Mouse (Mus musculus): Measurements from ENCODE around the gene Dbndd2. TPM values are rescaled to one million over a fixed set of nuclear protein-coding genes. Genes with fewer than 3 reads are reported as not detected.
A peak's percentile ranks its signal among the peaks of the same experiment; 100 is the strongest.

The Dbndd2 gene
- polyA plus RNA-seq, 1 experiment from 2014 or later: 3.8 TPM

- Histone ChIP-seq H3K4me1 (replicated peaks; ENCODE audit: control insufficient read depth, insufficient read depth, low read length) (no peaks in the 10 kb centered on the region), H3K36me3 (ENCODE audit: control insufficient read depth, insufficient read depth, low read length) (no peaks in the 10 kb centered on the region), H3K9ac (ENCODE audit: low read depth, low read length) (no peak overlapping the region), H3K27ac (ENCODE audit: low read depth, low read length) (no peak overlapping the region), H3K4me2 (replicated peaks; ENCODE audit: low read depth, low read length) (no peak overlapping the region), H3K27me3 (ENCODE audit: control insufficient read depth, insufficient read depth, low read length) (no peaks in the 10 kb centered on the region), H3K4me3 (ENCODE audit: low read depth, low read length) (no peak overlapping the region), H3K9me3 (ENCODE audit: control insufficient read depth, low read length) (no peaks in the 10 kb centered on the region)
- WGBS: 86% methylated on average over 10 of the region's 10 CpGs
- no peak for ATAC-seq (ENCODE audit: low FRiP score)
- no peak for DNase-seq (ENCODE audit: low spot score)
Measured at GRCm38 (mm10) chr2:164523301-164523773, 37.4 kb downstream of the Dbndd2 start.

- no peaks in the 10 kb centered on the region for H3K4me1 ChIP-seq (replicated peaks; ENCODE audit: control insufficient read depth, insufficient read depth, low read length)
- H3K27ac ChIP-seq (ENCODE audit: low read depth, low read length): no peak overlapping the region
- no peaks in the 10 kb centered on the region for H3K27me3 ChIP-seq (ENCODE audit: control insufficient read depth, insufficient read depth, low read length)
- no peaks in the 10 kb centered on the region for H3K36me3 ChIP-seq (ENCODE audit: control insufficient read depth, insufficient read depth, low read length)
- ATAC-seq (ENCODE audit: low FRiP score) (no peak), DNase-seq (ENCODE audit: low spot score) (no peak)
- no peak overlapping the region for H3K4me3 ChIP-seq (ENCODE audit: low read depth, low read length)
- H3K9ac ChIP-seq (ENCODE audit: low read depth, low read length): no peak overlapping the region
- no peak overlapping the region for H3K4me2 ChIP-seq (replicated peaks; ENCODE audit: low read depth, low read length)
- no peaks in the 10 kb centered on the region for H3K9me3 ChIP-seq (ENCODE audit: control insufficient read depth, low read length)
- WGBS: 70% methylated on average over 5 of the region's 5 CpGs
Measured at GRCm38 (mm10) chr2:164528557-164528956, 42.7 kb downstream of the Dbndd2 start.

- ATAC-seq (ENCODE audit: low FRiP score): no peak
Measured at GRCm38 (mm10) chr2:164531169-164531568, 45.3 kb downstream of the Dbndd2 start.

GRCm38 (mm10) chr2:164534315-164534714 lies 48.4 kb downstream of the Dbndd2 start:
- Histone ChIP-seq H3K4me2 (replicated peaks; ENCODE audit: low read depth, low read length) (no peak overlapping the region), H3K4me1 (replicated peaks; ENCODE audit: control insufficient read depth, insufficient read depth, low read length) (no peaks in the 10 kb centered on the region), H3K9me3 (ENCODE audit: control insufficient read depth, low read length) (no peaks in the 10 kb centered on the region), H3K36me3 (ENCODE audit: control insufficient read depth, insufficient read depth, low read length) (no peaks in the 10 kb centered on the region), H3K27me3 (ENCODE audit: control insufficient read depth, insufficient read depth, low read length) (no peaks in the 10 kb centered on the region), H3K9ac (ENCODE audit: low read depth, low read length) (no peak overlapping the region), H3K4me3 (ENCODE audit: low read depth, low read length) (no peak overlapping the region), H3K27ac (ENCODE audit: low read depth, low read length) (no peak overlapping the region)
- WGBS: 82% methylated on average over 10 of the region's 10 CpGs
- ATAC-seq (ENCODE audit: low FRiP score) (no peak), DNase-seq (ENCODE audit: low spot score) (no peak)

More at GRCm38 (mm10) chr2:164531169-164531568, 45.3 kb downstream of the Dbndd2 start:
- Histone ChIP-seq H3K36me3 (ENCODE audit: control insufficient read depth, insufficient read depth, low read length) (no peaks in the 10 kb centered on the region), H3K27ac (ENCODE audit: low read depth, low read length) (no peak overlapping the region), H3K27me3 (ENCODE audit: control insufficient read depth, insufficient read depth, low read length) (no peaks in the 10 kb centered on the region), H3K4me2 (replicated peaks; ENCODE audit: low read depth, low read length) (no peak overlapping the region), H3K4me1 (replicated peaks; ENCODE audit: control insufficient read depth, insufficient read depth, low read length) (no peaks in the 10 kb centered on the region), H3K9ac (ENCODE audit: low read depth, low read length) (no peak overlapping the region), H3K4me3 (ENCODE audit: low read depth, low read length) (no peak overlapping the region), H3K9me3 (ENCODE audit: control insufficient read depth, low read length) (no peaks in the 10 kb centered on the region)
- WGBS: 11% methylated on average over 3 of the region's 3 CpGs
- DNase-seq (ENCODE audit: low spot score): peak; percentile 82

- no peaks in the 10 kb centered on the region for H3K36me3 ChIP-seq (ENCODE audit: control insufficient read depth, insufficient read depth, low read length)
- WGBS: 85% methylated on average over 4 of the region's 4 CpGs
- ATAC-seq (ENCODE audit: low FRiP score): no peak
- no peak for DNase-seq (ENCODE audit: low spot score)
- no peaks in the 10 kb centered on the region for H3K4me1 ChIP-seq (replicated peaks; ENCODE audit: control insufficient read depth, insufficient read depth, low read length)
- H3K4me2 ChIP-seq (replicated peaks; ENCODE audit: low read depth, low read length): no peak overlapping the region
- H3K27ac ChIP-seq (ENCODE audit: low read depth, low read length): no peak overlapping the region
- no peak overlapping the region for H3K4me3 ChIP-seq (ENCODE audit: low read depth, low read length)
- no peak overlapping the region for H3K9ac ChIP-seq (ENCODE audit: low read depth, low read length)
- no peaks in the 10 kb centered on the region for H3K27me3 ChIP-seq (ENCODE audit: control insufficient read depth, insufficient read depth, low read length)
- H3K9me3 ChIP-seq (ENCODE audit: control insufficient read depth, low read length): no peaks in the 10 kb centered on the region
Measured at GRCm38 (mm10) chr2:164537003-164537402, 51.1 kb downstream of the Dbndd2 start.

GRCm38 (mm10) chr2:164540652-164541427 lies 54.9 kb downstream of the Dbndd2 start:
- Histone ChIP-seq H3K36me3 (ENCODE audit: control insufficient read depth, insufficient read depth, low read length) (no peaks in the 10 kb centered on the region), H3K4me1 (replicated peaks; ENCODE audit: control insufficient read depth, insufficient read depth, low read length) (no peaks in the 10 kb centered on the region), H3K4me3 (ENCODE audit: low read depth, low read length) (no peak overlapping the region), H3K27ac (ENCODE audit: low read depth, low read length) (no peak overlapping the region), H3K9me3 (ENCODE audit: control insufficient read depth, low read length) (no peaks in the 10 kb centered on the region), H3K4me2 (replicated peaks; ENCODE audit: low read depth, low read length) (no peak overlapping the region), H3K9ac (ENCODE audit: low read depth, low read length) (no peak overlapping the region), H3K27me3 (ENCODE audit: control insufficient read depth, insufficient read depth, low read length) (no peaks in the 10 kb centered on the region)
- 56% methylated on average over 8 of the region's 8 CpGs for WGBS
- no peak for ATAC-seq (ENCODE audit: low FRiP score)
- DNase-seq (ENCODE audit: low spot score): no peak

GRCm38 (mm10) chr2:164542132-164542531 lies 56.2 kb downstream of the Dbndd2 start:
- no peak overlapping the region for H3K27ac ChIP-seq (ENCODE audit: low read depth, low read length)
- no peak overlapping the region for H3K4me3 ChIP-seq (ENCODE audit: low read depth, low read length)
- H3K27me3 ChIP-seq (ENCODE audit: control insufficient read depth, insufficient read depth, low read length): no peaks in the 10 kb centered on the region
- DNase-seq (ENCODE audit: low spot score) (no peak), ATAC-seq (ENCODE audit: low FRiP score) (no peak)
- H3K4me2 ChIP-seq (replicated peaks; ENCODE audit: low read depth, low read length): no peak overlapping the region
- H3K36me3 ChIP-seq (ENCODE audit: control insufficient read depth, insufficient read depth, low read length): no peaks in the 10 kb centered on the region
- H3K9ac ChIP-seq (ENCODE audit: low read depth, low read length): no peak overlapping the region
- WGBS: 84% methylated on average over 5 of the region's 5 CpGs
- no peaks in the 10 kb centered on the region for H3K9me3 ChIP-seq (ENCODE audit: control insufficient read depth, low read length)
- H3K4me1 ChIP-seq (replicated peaks; ENCODE audit: control insufficient read depth, insufficient read depth, low read length): no peaks in the 10 kb centered on the region

GRCm38 (mm10) chr2:164542598-164542997 lies 56.7 kb downstream of the Dbndd2 start:
- ATAC-seq (ENCODE audit: low FRiP score) (no peak), DNase-seq (ENCODE audit: low spot score) (no peak)
- no peak overlapping the region for H3K4me3 ChIP-seq (ENCODE audit: low read depth, low read length)
- WGBS: 85% methylated on average over 7 of the region's 7 CpGs
- H3K4me2 ChIP-seq (replicated peaks; ENCODE audit: low read depth, low read length): no peak overlapping the region
- H3K27me3 ChIP-seq (ENCODE audit: control insufficient read depth, insufficient read depth, low read length): no peaks in the 10 kb centered on the region
- H3K4me1 ChIP-seq (replicated peaks; ENCODE audit: control insufficient read depth, insufficient read depth, low read length): no peaks in the 10 kb centered on the region
- no peaks in the 10 kb centered on the region for H3K9me3 ChIP-seq (ENCODE audit: control insufficient read depth, low read length)
- H3K36me3 ChIP-seq (ENCODE audit: control insufficient read depth, insufficient read depth, low read length): no peaks in the 10 kb centered on the region
- H3K27ac ChIP-seq (ENCODE audit: low read depth, low read length): no peak overlapping the region
- H3K9ac ChIP-seq (ENCODE audit: low read depth, low read length): no peak overlapping the region

All from hindbrain, embryonic 11.5 days (tissue).